Mouse (Mus musculus) cerebellum, adult 11 months (tissue): ENCODE results near the gene Stat5b.
A peak's percentile ranks its signal among the peaks of the same experiment; 100 is the strongest.

Source experiments
- DNase-seq: peaks from one replicate; pipeline ENCODE4 v3.0.0; 2022

The Stat5b gene

GRCm38 (mm10) chr11:100761547-100762045, 88.9 kb downstream of the Stat5b start:
- peak; percentile 91 for DNase-seq

- DNase-seq, result no peak
Measured at GRCm38 (mm10) chr11:100759611-100760233, 90.8 kb downstream of the Stat5b start, which contains the start of gene Kcnh4. Kcnh4 (minus strand) TSS chr11:100759942.

DNA sequence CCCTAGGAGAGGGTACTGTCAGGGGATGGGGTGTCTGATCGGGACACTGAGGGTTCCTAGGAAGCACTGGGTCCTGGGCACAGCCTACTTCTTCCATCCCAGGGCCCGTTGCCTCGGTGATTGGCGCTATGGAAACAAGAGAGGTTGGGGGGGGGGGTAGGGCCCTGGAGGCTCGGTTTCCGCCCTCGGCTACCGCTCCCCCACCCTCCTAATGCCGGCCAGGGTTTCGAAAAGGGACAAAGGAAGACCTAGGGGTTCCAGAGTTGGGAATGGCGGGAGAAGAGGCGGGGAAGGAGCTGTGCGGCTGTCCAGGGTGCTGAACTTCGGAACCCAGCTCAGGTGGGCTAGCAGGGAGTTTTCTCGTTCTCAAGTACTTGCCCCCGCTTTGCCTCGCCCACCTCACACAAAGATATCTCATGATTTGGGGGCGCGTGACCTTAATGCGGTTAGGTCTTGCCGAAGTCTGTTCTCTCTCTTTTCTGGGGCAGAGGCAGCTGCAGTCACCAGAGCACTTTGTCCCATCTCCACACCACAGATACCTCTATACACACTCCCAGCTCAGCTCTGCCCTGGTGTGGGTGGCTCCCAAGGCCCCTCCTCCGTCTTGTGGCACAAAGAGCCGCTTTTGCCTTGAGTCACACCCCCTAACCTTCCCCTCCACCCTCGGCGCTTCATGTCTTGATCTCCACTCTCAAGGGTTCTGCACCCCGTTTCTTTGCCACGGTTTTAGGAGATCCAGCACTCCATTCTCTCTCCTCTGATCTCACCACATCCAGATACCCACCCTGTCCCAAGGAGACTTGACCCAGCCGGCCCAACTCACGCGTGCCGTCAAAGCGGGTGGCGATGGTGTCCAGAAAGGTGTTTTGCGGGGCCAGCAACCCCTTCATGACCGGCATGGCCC, 91.6 kb downstream of the Stat5b start:
- DNase-seq, result no peak

DNA sequence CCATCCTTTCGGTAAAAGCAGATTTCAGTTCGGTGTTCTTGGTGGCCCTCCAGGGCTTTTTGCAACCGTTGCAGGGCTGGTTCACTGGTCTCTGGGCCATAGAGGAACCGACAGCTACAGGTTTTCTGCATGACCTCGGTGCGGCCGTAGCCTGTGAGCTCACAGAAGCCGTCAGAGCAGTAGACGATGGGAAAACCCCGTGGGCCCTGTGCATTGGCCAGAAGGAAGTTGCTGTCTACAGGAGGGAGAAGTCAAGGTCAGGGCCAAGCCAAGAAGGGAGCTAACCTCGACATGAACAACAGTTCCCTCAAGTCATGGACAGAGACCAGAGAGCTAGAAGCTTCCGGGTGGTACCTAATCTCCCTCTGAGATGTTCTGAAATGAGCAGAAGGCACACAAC, 93.0 kb downstream of the Stat5b start:
- no peak for DNase-seq

GRCm38 (mm10) chr11:100756476-100756875, 94.0 kb downstream of the Stat5b start:
- no peak for DNase-seq

- DNase-seq, result no peak
Measured at GRCm38 (mm10) chr11:100754693-100755057, 95.8 kb downstream of the Stat5b start.

- DNase-seq, result no peak
Measured at GRCm38 (mm10) chr11:100754021-100754692, 96.4 kb downstream of the Stat5b start.

- DNase-seq, result no peak
Measured at GRCm38 (mm10) chr11:100752294-100752693, 98.2 kb downstream of the Stat5b start.

GRCm38 (mm10) chr11:100750127-100750526, 100.4 kb downstream of the Stat5b start:
- DNase-seq, result no peak

DNA sequence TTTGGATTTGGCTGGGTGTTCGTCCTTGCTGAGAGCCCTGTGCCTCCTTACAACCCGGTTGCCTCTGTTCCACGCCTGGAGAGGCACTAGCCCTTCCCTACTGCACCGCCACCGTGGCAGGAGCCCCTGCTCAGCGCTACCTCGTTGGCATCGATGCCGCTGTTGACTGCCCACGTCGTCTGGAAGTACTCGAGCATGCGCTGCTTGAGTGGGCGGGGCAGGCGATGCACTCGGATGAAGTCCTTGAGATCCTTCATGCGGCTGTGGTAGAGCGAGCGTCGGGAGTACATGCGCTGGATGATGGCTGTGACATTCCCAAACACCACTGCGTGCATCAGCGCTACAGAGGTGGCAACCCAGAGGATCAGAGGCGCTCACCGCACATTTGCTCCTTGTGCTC, 101.1 kb downstream of the Stat5b start:
- no peak for DNase-seq

GRCm38 (mm10) chr11:100748620-100749019, 101.9 kb downstream of the Stat5b start:
- DNase-seq, result no peak

GRCm38 (mm10) chr11:100747114-100747513, 103.4 kb downstream of the Stat5b start:
- no peak for DNase-seq

GRCm38 (mm10) chr11:100746546-100746945, 104.0 kb downstream of the Stat5b start:
- DNase-seq, result no peak

- DNase-seq, result peak; percentile 58
Measured at GRCm38 (mm10) chr11:100745085-100745484, 105.4 kb downstream of the Stat5b start.

DNA sequence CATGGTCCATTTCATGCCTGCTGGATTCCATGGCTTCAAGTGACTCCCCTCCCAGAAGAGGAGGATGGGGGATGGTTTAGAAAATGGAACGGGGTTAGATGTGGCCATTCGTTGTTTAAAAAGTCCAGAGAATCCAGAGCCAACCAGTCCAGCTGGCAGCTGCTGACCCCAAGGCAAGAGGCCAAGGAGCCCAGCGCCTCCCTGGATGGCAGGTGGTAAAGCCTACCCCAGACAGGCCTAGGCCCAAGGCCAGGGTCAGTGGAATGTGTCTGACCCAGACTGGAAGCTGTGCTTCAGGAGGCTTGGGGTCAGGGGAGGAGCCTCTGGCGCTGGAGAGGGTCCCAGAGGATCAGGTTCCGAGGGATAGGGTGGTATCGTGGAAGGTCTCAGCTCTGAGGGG, 109.2 kb downstream of the Stat5b start:
- no peak for DNase-seq

DNA sequence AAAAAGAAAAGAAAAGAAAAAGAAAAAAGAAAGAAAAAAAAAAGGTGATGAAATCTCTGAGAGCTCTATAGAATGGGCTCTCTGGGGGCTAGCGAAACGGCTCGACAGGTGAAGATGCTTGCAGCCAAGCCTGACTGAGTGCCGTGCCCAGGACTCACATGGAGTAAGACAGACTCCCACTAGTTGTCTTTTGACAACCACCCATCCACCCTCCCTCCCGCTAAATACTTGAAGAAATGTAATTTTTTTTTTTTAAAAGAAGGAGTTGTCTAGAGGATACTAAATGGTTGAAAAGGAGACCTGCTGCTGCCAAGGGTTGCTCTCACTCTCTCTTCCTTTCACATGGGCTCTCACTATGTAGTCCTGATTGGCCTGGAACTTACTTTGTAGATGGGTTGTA, 111.8 kb downstream of the Stat5b start:
- no peak for DNase-seq

- peak; percentile 98 for DNase-seq
Measured at GRCm38 (mm10) chr11:100738066-100738604, 112.4 kb downstream of the Stat5b start, which contains the start of gene Rab5c. Rab5c (minus strand) TSS chr11:100738215.

DNA sequence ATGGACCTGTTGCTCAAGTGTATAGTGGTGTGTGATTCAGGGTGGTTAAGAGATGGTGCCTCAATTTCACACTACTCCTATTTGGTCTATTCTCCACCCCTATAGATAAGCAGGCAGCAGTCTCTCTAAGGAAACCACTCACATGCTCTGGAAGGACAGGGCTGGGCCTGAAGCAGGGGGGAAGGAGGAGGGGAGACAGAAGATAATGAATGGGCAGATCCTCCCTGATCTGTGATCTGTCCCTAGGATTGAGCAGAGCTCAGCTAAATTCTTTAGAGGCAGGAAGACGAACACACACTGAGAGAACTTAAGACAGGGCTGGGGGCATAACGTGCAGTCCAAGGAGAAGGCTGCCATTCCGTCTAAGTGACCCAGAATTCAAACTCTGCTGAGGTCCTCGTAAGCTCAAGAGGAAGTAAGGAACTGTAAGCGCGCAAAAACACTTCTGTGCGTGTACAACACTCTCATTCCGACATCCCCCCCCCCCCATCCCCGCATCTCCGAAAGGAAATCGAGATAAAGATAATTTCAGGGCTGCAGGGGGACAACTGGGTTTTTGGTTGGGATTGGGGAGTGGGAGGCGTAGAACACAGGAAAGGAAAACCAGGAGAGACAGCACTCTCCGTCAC, 113.3 kb downstream of the Stat5b start:
- DNase-seq, result no peak

DNA sequence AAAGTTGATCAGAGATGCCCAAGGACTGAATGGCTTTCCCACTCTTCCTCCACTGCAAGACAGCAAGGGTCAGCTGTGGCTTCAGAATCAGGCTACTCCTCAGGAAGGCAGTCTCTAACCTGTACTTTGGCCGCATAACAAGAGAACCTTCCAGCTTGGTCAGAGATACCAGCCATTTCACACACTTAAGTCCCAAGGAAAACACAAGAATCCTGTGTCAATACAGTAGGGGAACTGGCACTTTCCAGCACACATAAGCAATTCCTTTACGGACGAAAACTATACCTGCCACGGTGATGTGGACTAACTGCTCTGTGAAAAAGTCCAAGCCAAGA, 113.8 kb downstream of the Stat5b start:
- DNase-seq, result no peak

DNA sequence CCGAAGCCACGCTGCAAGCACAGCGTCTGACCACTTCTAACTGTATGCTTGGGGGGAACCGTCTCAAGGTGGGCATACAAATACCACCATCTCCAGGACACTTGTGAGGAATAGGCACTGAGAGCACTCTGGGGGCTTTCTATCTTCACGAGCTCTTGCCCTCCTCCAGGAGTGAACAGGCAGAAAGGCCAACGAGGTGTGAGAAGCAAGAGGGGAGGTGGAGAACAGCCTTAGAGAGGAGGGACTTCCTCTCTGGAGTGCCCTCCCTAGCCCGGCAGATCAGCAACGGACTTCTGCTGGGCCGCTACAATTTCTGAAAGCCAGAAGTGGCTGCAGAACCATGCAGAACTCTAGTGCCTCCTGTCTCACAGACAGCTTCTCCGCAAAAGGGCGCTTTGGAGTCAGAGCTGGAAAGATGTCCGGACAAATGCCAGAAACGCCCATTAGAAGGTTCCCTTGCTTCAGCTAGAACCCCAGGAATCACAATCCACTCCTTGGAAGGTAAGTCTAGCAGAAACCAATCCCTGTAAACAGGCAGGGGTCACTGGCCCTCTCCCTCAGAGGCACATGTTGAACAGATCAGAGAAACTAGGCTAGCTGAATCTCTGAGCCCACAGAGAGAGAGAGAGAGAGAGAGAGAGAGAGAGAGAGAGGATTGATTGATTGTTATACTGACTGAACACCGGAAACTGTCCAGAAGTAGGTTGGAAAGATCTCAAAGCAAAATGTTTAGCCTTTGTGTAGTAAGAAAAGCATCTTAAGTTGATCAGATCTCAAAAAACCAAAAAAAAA, 114.4 kb downstream of the Stat5b start:
- DNase-seq, result no peak

DNA sequence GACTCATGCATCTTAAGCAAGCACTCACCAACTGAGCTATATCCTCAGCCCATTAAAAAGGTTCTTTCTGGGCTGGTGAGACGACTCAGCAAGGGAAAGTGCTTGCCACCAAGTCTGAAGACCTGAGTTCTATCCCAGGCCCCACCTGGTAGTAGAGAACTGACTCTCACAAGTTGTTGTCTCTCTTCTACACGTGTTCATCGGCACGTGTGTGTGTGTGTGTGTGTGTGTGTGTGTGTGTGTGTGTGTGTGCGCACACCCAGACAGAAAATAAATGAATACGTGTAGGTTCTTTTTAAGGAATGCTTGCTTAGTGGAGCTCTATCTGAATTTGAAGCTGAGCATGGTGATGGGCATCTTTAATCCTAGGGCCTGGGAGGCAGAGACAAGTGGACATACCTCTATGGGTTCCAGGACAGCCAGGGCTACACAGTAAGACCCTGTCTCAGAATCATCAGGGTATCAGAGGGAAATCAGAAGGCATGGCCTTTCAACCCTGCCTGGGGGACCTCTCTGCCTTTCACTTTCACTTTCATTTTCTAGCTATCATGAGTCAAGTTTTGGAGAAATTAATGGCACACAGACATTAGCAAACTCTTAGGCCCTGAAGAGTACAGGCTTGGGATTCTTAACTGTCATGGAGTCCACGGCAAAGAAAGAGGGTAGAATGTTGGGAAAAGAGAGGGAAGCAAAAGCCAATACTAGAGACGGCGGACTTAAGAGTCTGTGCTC, 115.2 kb downstream of the Stat5b start:
- no peak for DNase-seq
